Mouse (Mus musculus) ES-E14 (cell line): ENCODE results near the gene Cfb.
"Not testable (repeated sequence)": the region's sequence is repeated elsewhere in the genome, so short reads cannot be mapped to it uniquely, and the experiment has no call there.

Source experiments
- HCFC1 ChIP-seq: IDR thresholded peaks from 2 replicates; pipeline ENCODE4 v1.6.1; 2012; ENCODE audit warnings: low read length, inconsistent platforms, borderline replicate concordance; ENCODE audit not compliant: insufficient read depth
- ZNF384 ChIP-seq: IDR thresholded peaks from 2 replicates; pipeline ENCODE4 v1.6.1; 2012; ENCODE audit warnings: low read depth, low read length, inconsistent platforms

DNA sequence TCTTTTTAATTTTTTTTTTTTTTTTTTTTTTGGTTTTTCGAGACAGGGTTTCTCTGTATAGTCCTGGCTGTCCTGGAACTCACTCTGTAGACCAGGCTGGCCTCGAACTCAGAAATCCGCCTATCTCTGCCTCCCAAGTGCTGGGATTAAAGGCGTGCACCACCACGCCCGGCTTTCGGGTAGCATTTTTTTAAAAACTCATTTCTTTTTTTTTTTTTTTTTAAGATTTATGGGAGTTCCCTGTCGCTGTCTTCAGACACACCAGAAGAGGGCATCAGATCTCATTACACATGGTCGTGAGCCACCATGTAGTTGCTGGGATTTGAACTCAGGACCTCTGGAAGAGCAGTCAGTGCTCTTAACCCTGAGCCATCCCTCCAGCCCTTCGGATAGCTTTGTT is 39.6 kb upstream of the Cfb start:
- not testable (repeated sequence) for TF ChIP-seq HCFC1
- 0 out of 2 replicates have a peak, but pooled peaks have one; percentile 59 for TF ChIP-seq ZNF384
